ENCODE assay signal across 20 mouse cellular contexts in the genomic region with DNA sequence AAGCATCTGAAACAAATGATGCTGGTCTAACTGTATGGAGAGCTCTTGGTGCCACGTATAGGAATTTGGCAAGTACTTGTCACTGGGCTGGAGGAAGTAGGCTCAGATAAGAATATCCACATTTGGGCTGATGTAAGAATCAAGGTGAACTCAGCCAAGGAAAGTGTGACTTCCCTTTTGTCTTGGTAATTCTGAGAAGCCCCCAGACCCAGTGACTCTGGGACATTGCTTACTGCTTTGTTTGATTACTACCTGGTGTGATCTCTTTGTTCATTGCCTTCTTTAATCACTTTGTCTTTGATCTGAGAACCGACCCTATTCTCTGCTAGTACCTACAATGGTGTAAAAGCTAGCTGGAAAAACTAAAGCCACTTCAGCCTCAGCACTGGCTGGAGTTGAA. TPM values are rescaled to one million over a fixed set of nuclear protein-coding genes. Genes with fewer than 3 reads are reported as not detected.
"Had no signal": no experiment of that assay in that cellular context is flagged by ENCODE, and none has a peak within 500 bp of the region (broad histone marks: within the 10 kb centered on the region; RNA-seq: fewer than 3 reads in every experiment).

No protein-coding gene starts in this region.

- H3K9ac ChIP-seq: lung, embryonic 14.5 days; midbrain, embryonic 12.5 days; neural tube, embryonic 13.5 days; neural tube, embryonic 15.5 days had no signal

- H3K4me1 ChIP-seq: midbrain, embryonic 10.5 days; midbrain, embryonic 12.5 days; neural tube, embryonic 13.5 days; neural tube, embryonic 15.5 days had no signal

- H3K9me3 ChIP-seq: midbrain, embryonic 12.5 days; neural tube, embryonic 13.5 days; neural tube, embryonic 15.5 days had no signal

- H3K4me2 ChIP-seq: lung, embryonic 14.5 days; midbrain, embryonic 12.5 days; neural tube, embryonic 13.5 days; neural tube, embryonic 15.5 days had no signal

- H3K36me3 ChIP-seq: midbrain, embryonic 10.5 days; midbrain, embryonic 12.5 days; neural tube, embryonic 13.5 days; neural tube, embryonic 15.5 days had no signal

- H3K4me3 ChIP-seq: midbrain, embryonic 10.5 days; midbrain, embryonic 12.5 days; myocyte; neural tube, embryonic 13.5 days; neural tube, embryonic 15.5 days had no signal

- ATAC-seq: midbrain, embryonic 16.5 days had no signal

- DNase-seq: lung, adult 18-20 months; lung, embryonic 14.5 days; lung, postnatal 10 days; lung, postnatal 4 days; midbrain, embryonic 14.5 days; retina, postnatal 1 day; right cerebral cortex, adult 18-20 months; right cerebral cortex, postnatal 25 days; right cerebral cortex, postnatal 4 days; spleen, adult 18-20 months; thymus, adult 18-20 months; thymus, postnatal 14 days; thymus, postnatal 4 days had no signal

- H3K27me3 ChIP-seq: midbrain, embryonic 12.5 days; neural tube, embryonic 13.5 days; neural tube, embryonic 15.5 days had no signal

- H3K27ac ChIP-seq: midbrain, embryonic 10.5 days; midbrain, embryonic 12.5 days; neural tube, embryonic 13.5 days; neural tube, embryonic 15.5 days had no signal

RNA-seq across cellular contexts. Expression of gene Vstm5, which starts 13.9 kb away (rescaled TPM):
- total RNA-seq: megakaryocyte, adult 5-6 weeks had no signal
- polyA plus RNA-seq: myocyte had no signal
